Mouse (Mus musculus): ENCODE results near the gene Elmo1.
A peak's percentile ranks its signal among the peaks of the same experiment; 100 is the strongest.

The Elmo1 gene

DNA sequence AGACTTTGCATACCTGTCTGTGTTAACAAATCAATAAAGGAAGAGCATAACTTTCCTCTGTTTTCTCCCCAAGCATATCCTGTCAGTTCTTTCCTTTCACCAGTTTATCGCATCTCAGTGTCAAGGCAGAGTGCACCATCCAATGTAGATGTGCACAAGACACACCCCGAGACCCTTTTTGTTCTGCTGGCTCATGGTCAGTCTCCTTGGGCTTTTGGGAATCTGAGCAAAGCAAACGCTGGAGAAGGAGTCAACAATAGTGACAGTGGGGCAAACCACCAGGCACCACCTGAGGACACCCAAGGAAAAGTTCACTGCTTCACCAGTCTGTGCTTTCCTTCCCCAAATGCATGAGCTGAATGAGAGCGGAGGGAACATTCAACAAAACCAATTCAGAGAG, 56.5 kb downstream of the Elmo1 start:
- no peak for DNase-seq (ENCODE audit: low read depth, low spot score)
- Histone ChIP-seq H3K36me3 (ENCODE audit: control insufficient read depth, insufficient read depth, low read length, poor library complexity, severe bottlenecking) (no peaks in the 10 kb centered on the region; the same call in 1 of the 2 replicates), H3K27me3 (ENCODE audit: control insufficient read depth, insufficient read depth, low read length, poor library complexity, severe bottlenecking) (no peaks in the 10 kb centered on the region)

DNA sequence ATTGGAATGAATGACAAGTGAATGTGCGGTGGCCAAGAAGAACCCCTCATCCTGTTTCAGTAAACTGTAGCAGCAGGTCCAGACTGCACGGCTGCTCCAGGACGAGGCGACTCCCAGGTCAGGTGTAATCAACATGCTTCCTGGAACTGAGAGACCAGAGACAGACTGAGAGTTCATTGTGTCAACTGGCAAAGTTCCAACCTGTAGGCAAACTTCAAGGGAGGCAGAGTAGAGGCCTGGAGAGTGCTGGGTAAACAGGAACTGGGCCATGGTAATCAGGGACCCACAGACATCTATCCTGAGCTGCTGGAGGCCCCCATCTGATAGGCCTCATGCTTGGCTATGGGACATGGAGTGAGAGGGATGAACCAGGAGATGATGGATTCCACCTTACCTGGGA, 57.3 kb downstream of the Elmo1 start:
- no peaks in the 10 kb centered on the region; the same call in 1 of the 2 replicates for H3K36me3 ChIP-seq (ENCODE audit: control insufficient read depth, insufficient read depth, low read length, poor library complexity, severe bottlenecking)
- no peak for DNase-seq (ENCODE audit: low read depth, low spot score)
- no peaks in the 10 kb centered on the region for H3K27me3 ChIP-seq (ENCODE audit: control insufficient read depth, insufficient read depth, low read length, poor library complexity, severe bottlenecking)

- no peaks in the 10 kb centered on the region for H3K27me3 ChIP-seq (ENCODE audit: control insufficient read depth, insufficient read depth, low read length, poor library complexity, severe bottlenecking)
- DNase-seq (ENCODE audit: low read depth, low spot score): no peak
- no peaks in the 10 kb centered on the region; the same call in 1 of the 2 replicates for H3K36me3 ChIP-seq (ENCODE audit: control insufficient read depth, insufficient read depth, low read length, poor library complexity, severe bottlenecking)
These were observed 59.9 kb downstream of the Elmo1 start for GRCm38 (mm10) chr13:20150130-20150835.

- Histone ChIP-seq H3K27me3 (ENCODE audit: control insufficient read depth, insufficient read depth, low read length, poor library complexity, severe bottlenecking) (no peaks in the 10 kb centered on the region), H3K36me3 (ENCODE audit: control insufficient read depth, insufficient read depth, low read length, poor library complexity, severe bottlenecking) (no peaks in the 10 kb centered on the region; the same call in 1 of the 2 replicates)
- peak; percentile 74 for DNase-seq (ENCODE audit: low read depth, low spot score)
These were observed 61.0 kb downstream of the Elmo1 start for GRCm38 (mm10) chr13:20151302-20151978.

DNA sequence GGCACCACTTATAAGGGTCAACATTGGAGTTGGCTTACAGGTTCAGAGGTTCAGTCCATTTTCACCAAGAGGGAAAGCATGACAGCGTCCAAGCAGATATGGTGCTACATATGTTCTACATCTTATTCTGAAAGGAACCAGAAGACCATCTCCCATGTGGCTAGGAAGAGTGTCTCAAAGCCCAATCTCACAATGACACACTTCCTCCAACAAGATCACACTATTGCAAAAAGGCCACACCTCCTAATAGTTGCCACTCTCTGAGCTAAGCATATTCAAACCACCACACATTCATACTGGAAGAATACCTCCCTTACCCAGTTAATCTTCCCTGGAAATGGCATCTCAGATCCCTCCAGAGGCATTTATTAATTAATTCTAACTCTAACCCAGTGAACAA, 66.7 kb downstream of the Elmo1 start:
- no peak for DNase-seq (ENCODE audit: low read depth, low spot score)
- Histone ChIP-seq H3K27me3 (ENCODE audit: control insufficient read depth, insufficient read depth, low read length, poor library complexity, severe bottlenecking) (no peaks in the 10 kb centered on the region), H3K36me3 (ENCODE audit: control insufficient read depth, insufficient read depth, low read length, poor library complexity, severe bottlenecking) (no peaks in the 10 kb centered on the region)

- DNase-seq (ENCODE audit: low read depth, low spot score): no peak
- H3K36me3 ChIP-seq (ENCODE audit: control insufficient read depth, insufficient read depth, low read length, poor library complexity, severe bottlenecking): no peaks in the 10 kb centered on the region
- H3K27me3 ChIP-seq (ENCODE audit: control insufficient read depth, insufficient read depth, low read length, poor library complexity, severe bottlenecking): no peaks in the 10 kb centered on the region
These were observed 67.1 kb downstream of the Elmo1 start for GRCm38 (mm10) chr13:20157529-20157928.

GRCm38 (mm10) chr13:20163339-20163954, 73.1 kb downstream of the Elmo1 start:
- DNase-seq (ENCODE audit: low read depth, low spot score): no peak
- Histone ChIP-seq H3K36me3 (ENCODE audit: control insufficient read depth, insufficient read depth, low read length, poor library complexity, severe bottlenecking) (no peaks in the 10 kb centered on the region), H3K27me3 (ENCODE audit: control insufficient read depth, insufficient read depth, low read length, poor library complexity, severe bottlenecking) (no peaks in the 10 kb centered on the region)

GRCm38 (mm10) chr13:20164837-20165236, 74.4 kb downstream of the Elmo1 start:
- no peak for DNase-seq (ENCODE audit: low read depth, low spot score)
- no peaks in the 10 kb centered on the region for H3K36me3 ChIP-seq (ENCODE audit: control insufficient read depth, insufficient read depth, low read length, poor library complexity, severe bottlenecking)
- no peaks in the 10 kb centered on the region for H3K27me3 ChIP-seq (ENCODE audit: control insufficient read depth, insufficient read depth, low read length, poor library complexity, severe bottlenecking)

DNA sequence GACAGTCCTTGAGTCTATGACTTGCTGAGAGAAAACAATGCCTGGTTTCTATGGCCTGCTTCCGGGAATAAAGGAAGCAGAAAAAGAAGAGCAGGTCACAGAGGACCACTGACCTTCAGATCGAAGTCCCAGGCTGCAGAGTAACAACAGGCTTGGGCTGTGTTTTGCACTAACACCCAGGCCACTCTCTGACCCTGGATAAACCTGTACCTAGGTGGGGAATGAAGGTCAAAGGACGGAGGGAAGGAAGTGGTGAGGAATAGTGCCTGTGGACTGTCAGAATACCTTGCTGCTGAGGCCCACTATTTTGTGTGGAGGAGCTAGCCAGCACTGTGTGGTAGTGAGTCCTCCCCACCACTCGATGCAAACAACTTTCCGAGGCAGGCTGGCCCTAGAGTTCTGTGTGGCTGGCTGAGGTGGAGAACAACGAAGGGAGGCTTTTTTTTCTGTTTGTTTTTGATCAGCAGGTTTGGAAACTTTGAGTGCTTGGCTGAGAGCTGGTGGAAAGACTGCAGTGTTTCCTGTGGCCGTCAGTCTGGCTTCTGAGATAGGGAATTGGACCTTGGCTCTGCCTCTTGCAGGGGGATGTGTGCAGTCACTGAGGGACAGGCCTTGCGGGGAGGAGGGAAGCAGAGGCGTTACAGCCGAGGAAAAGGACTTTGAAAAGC, 83.7 kb downstream of the Elmo1 start:
- DNase-seq (ENCODE audit: low read depth, low spot score): no peak
- Histone ChIP-seq H3K36me3 (ENCODE audit: control insufficient read depth, insufficient read depth, low read length, poor library complexity, severe bottlenecking) (no peaks in the 10 kb centered on the region), H3K27me3 (ENCODE audit: control insufficient read depth, insufficient read depth, low read length, poor library complexity, severe bottlenecking) (no peaks in the 10 kb centered on the region)

GRCm38 (mm10) chr13:20174655-20175280, 84.4 kb downstream of the Elmo1 start:
- Histone ChIP-seq H3K27me3 (ENCODE audit: control insufficient read depth, insufficient read depth, low read length, poor library complexity, severe bottlenecking) (no peaks in the 10 kb centered on the region), H3K36me3 (ENCODE audit: control insufficient read depth, insufficient read depth, low read length, poor library complexity, severe bottlenecking) (no peaks in the 10 kb centered on the region)
- DNase-seq (ENCODE audit: low read depth, low spot score): no peak

- Histone ChIP-seq H3K36me3 (ENCODE audit: control insufficient read depth, insufficient read depth, low read length, poor library complexity, severe bottlenecking) (no peaks in the 10 kb centered on the region), H3K27me3 (ENCODE audit: control insufficient read depth, insufficient read depth, low read length, poor library complexity, severe bottlenecking) (no peaks in the 10 kb centered on the region)
- no peak for DNase-seq (ENCODE audit: low read depth, low spot score)
These were observed 90.3 kb downstream of the Elmo1 start for GRCm38 (mm10) chr13:20180738-20181137.

GRCm38 (mm10) chr13:20181321-20181720, 90.9 kb downstream of the Elmo1 start:
- Histone ChIP-seq H3K36me3 (ENCODE audit: control insufficient read depth, insufficient read depth, low read length, poor library complexity, severe bottlenecking) (no peaks in the 10 kb centered on the region), H3K27me3 (ENCODE audit: control insufficient read depth, insufficient read depth, low read length, poor library complexity, severe bottlenecking) (no peaks in the 10 kb centered on the region)
- DNase-seq (ENCODE audit: low read depth, low spot score): no peak

GRCm38 (mm10) chr13:20182239-20182825, 91.9 kb downstream of the Elmo1 start:
- H3K27me3 ChIP-seq (ENCODE audit: control insufficient read depth, insufficient read depth, low read length, poor library complexity, severe bottlenecking): no peaks in the 10 kb centered on the region

GRCm38 (mm10) chr13:20183512-20184238, 93.3 kb downstream of the Elmo1 start:
- peak; percentile 63 for DNase-seq (ENCODE audit: low read depth, low spot score)
- Histone ChIP-seq H3K27me3 (ENCODE audit: control insufficient read depth, insufficient read depth, low read length, poor library complexity, severe bottlenecking) (no peaks in the 10 kb centered on the region), H3K36me3 (ENCODE audit: control insufficient read depth, insufficient read depth, low read length, poor library complexity, severe bottlenecking) (no peaks in the 10 kb centered on the region)

More at GRCm38 (mm10) chr13:20182239-20182825, 91.9 kb downstream of the Elmo1 start:
- H3K36me3 ChIP-seq (ENCODE audit: control insufficient read depth, insufficient read depth, low read length, poor library complexity, severe bottlenecking): no peaks in the 10 kb centered on the region
- no peak for DNase-seq (ENCODE audit: low read depth, low spot score)
